Mouse (Mus musculus) monocyte, adult 2 months (primary cell): ENCODE data around the gene Olfr361.
"Not testable (repeated sequence)": the region's sequence is repeated elsewhere in the genome, so short reads cannot be mapped to it uniquely, and the experiment has no call there.

Experiments
- DNase-seq, 2 experiments: peaks; one replicate each; pipeline ENCODE4 v3.0.0; 2022; ENCODE audit warnings: low spot score in 2 of 2, low read depth in 1 of 2

Gene Olfr361

DNA sequence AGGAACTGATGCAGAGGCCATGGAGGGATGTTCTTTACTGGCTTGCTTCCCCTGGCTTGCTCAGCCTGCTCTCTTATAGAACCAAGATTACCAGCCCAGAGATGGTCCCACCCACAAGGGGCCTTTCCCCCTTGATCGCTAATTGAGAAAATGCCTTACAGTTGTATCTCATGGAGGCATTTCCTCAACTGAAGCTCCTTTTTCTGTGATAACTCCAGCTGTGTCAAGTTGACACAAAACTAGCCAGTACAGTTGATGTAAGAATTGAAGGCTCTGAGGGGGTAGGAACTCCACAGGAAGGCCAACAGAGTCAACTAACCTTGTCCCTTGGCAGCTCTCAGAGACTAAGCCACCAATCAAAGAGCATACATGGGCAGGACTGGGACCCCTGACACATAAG is at the start of gene Olfr361:
Gene Olfr361 (minus strand): TSS at position 101 of the 400 bp plus-strand sequence.
- not testable (repeated sequence) for DNase-seq

GRCm38 (mm10) chr2:37117810-37118209 is 28.7 kb upstream of the Olfr361 start, which contains the start of gene Olfr362:
Olfr362 (minus strand) TSS chr2:37117910.
- DNase-seq: no peak

GRCm38 (mm10) chr2:37065446-37065845 is 23.6 kb downstream of the Olfr361 start, which contains the start of gene Olfr360:
Olfr360 (plus strand) TSS chr2:37065746.
- DNase-seq: no peak
